Mouse (Mus musculus): ENCODE data around the gene Chchd1.
A peak's percentile ranks its signal among the peaks of the same experiment; 100 is the strongest.

DNA sequence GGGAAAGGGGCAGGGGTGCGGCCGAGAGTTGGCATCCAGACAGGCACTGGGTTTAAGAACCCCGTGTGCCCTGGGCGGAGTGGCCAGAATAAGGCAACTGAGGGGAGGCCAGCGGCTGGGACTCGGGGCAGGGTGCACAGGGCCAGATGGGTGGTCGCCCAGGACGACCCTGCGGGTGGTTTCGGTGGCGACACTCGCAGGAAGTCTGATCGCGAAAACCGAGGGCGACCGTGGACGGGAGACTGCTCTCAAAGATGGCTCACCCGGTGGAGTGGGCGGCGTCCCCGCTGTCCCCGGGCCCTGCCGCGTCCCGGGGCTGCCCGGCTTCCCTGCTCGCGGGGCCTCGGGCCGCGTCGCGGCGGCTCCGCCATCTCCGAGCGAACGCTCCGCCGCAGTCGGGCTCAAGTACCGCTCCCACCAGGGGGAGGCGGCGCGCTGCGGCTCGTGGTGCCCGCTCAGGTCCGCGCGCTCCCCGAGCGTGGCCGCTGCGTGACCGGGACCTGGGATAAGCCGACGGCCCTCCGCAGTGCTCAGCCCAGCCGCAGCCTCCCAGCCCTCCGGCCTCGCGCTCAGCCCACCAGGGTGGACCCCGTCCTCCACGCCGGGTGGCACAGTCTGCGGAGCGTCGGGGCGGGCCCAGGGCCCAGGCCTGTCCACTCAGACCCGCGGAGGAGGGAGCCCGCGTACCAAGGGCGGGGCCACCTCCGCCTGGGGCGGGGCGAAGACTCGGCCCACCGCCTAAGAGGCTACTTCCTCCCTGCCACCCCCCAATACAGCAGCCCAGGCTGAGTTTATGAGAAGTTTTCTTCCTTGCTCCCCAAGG, 31.4 kb downstream of the Chchd1 start, which contains the start of gene Ndst2:
- TF ChIP-seq CTCF (IDR thresholded peaks at IDR 0.05; ENCODE audit: low read depth) (0 out of 2 replicates have a peak, but pooled peaks have one; percentile 25), EP300 (IDR thresholded peaks at IDR 0.05; ENCODE audit: low read depth) (no peak)

All from liver, postnatal 0 days (tissue).